Mouse (Mus musculus) neural tube, embryonic 11.5 days (tissue): ENCODE data around the gene Klhl8. TPM values are rescaled to one million over a fixed set of nuclear protein-coding genes. Genes with fewer than 3 reads are reported as not detected.

Experiments used
- ATAC-seq: fragments of 200-750 bp; cut with Nextera tagmentation; 2 replicates; pipeline ENCODE4 v1.8.0; 2017; ENCODE audit warnings: moderate number of reproducible peaks, mild to moderate bottlenecking, moderate TSS enrichment, moderate library complexity; ENCODE audit not compliant: insufficient read depth, low FRiP score, low TSS enrichment
- DNase-seq: peaks from one replicate; pipeline ENCODE4 v3.0.0-alpha.2; 2015; ENCODE audit warnings: low spot score
- H3K27ac ChIP-seq: fragments of 300-500 bp; sonication (generic); 2 replicates; pipeline ENCODE4 v1.5.1; 2014; ENCODE audit warnings: low read depth, mild to moderate bottlenecking, low read length
- H3K27me3 ChIP-seq: fragments of 300-500 bp; sonication (generic); 2 replicates; pipeline ENCODE4 v1.6.1; 2014; ENCODE audit warnings: mild to moderate bottlenecking, low read length, mixed read lengths; ENCODE audit not compliant: control insufficient read depth, insufficient read depth
- H3K36me3 ChIP-seq: fragments of 300-500 bp; sonication (generic); 2 replicates; pipeline ENCODE4 v1.6.1; 2014; ENCODE audit warnings: mild to moderate bottlenecking, low read length, moderate library complexity, mixed read lengths; ENCODE audit not compliant: control insufficient read depth, insufficient read depth
- H3K4me1 ChIP-seq: fragments of 300-500 bp; sonication (generic); 2 replicates; pipeline ENCODE4 v1.6.1; 2014; ENCODE audit warnings: low read length, mixed read lengths; ENCODE audit not compliant: control insufficient read depth, insufficient read depth
- H3K4me2 ChIP-seq: fragments of 300-500 bp; sonication (generic); 2 replicates; pipeline ENCODE4 v1.6.1; 2014; ENCODE audit warnings: low read depth, mild to moderate bottlenecking, moderate library complexity
- H3K4me3 ChIP-seq: fragments of 300-500 bp; sonication (generic); 2 replicates; pipeline ENCODE4 v1.5.1; 2014; ENCODE audit warnings: low read depth, low read length
- H3K9ac ChIP-seq: fragments of 300-500 bp; sonication (generic); 2 replicates; pipeline ENCODE4 v1.6.1; 2014; ENCODE audit warnings: mild to moderate bottlenecking, low read length
- H3K9me3 ChIP-seq: fragments of 300-500 bp; sonication (generic); 2 replicates; pipeline ENCODE4 v1.6.1; 2016; ENCODE audit warnings: low read length; ENCODE audit not compliant: control insufficient read depth
- WGBS: fragments of 180-500 bp; shearing (Covaris S2); extraction: QIAGEN DNeasy Blood & Tissue Kit; methylation state at CpG from one replicate; pipeline ENCODE4 v1.1.7; 2014; 5-methylcytosine and 5-hydroxymethylcytosine counted together
- polyA plus RNA-seq: library from polyadenylated mRNA; unstranded; fragments of >200 nt; fragmentation: Nextera tagmentation; extraction: Ambion mirVana; gene quantifications from 2 replicates; pipeline ENCODE4 v1.2.1, GENCODE M21; 2014

Klhl8 gene
- polyA plus RNA-seq, 1 experiment from 2014 or later, result 17.3 TPM

- Histone ChIP-seq H3K27ac (no peak overlapping the region), H3K4me3 (no peak overlapping the region), H3K4me2 (no peak overlapping the region), H3K27me3 (no peaks in the 10 kb centered on the region), H3K9ac (no peak overlapping the region), H3K4me1 (no peaks in the 10 kb centered on the region), H3K9me3 (no peaks in the 10 kb centered on the region), H3K36me3 (no peaks in the 10 kb centered on the region)
- WGBS, result 81% methylated on average over 4 of the region's 4 CpGs
- no peak for ATAC-seq
- no peak for DNase-seq
Observed at GRCm38 (mm10) chr5:103815249-103815617, 95.8 kb downstream of the Klhl8 start.

- Histone ChIP-seq H3K4me3 (no peak overlapping the region), H3K9me3 (no peaks in the 10 kb centered on the region), H3K4me1 (no peaks in the 10 kb centered on the region), H3K27ac (no peak overlapping the region), H3K9ac (no peak overlapping the region), H3K27me3 (no peaks in the 10 kb centered on the region), H3K4me2 (no peak overlapping the region), H3K36me3 (no peaks in the 10 kb centered on the region)
- 68% methylated on average over 16 of the region's 16 CpGs for WGBS
- DNase-seq (no peak), ATAC-seq (no peak)
Observed at GRCm38 (mm10) chr5:103814551-103815248, 96.4 kb downstream of the Klhl8 start.

GRCm38 (mm10) chr5:103813997-103814542, 97.0 kb downstream of the Klhl8 start:
- Histone ChIP-seq H3K4me1 (no peaks in the 10 kb centered on the region), H3K27ac (no peak overlapping the region), H3K27me3 (no peaks in the 10 kb centered on the region), H3K9me3 (no peaks in the 10 kb centered on the region), H3K4me2 (no peak overlapping the region), H3K9ac (no peak overlapping the region), H3K4me3 (no peak overlapping the region), H3K36me3 (no peaks in the 10 kb centered on the region)
- ATAC-seq, result no peak
- DNase-seq, result no peak
- 93% methylated on average over 12 of the region's 12 CpGs for WGBS

GRCm38 (mm10) chr5:103813291-103813690, 97.8 kb downstream of the Klhl8 start:
- Histone ChIP-seq H3K4me3 (no peak overlapping the region), H3K9ac (no peak overlapping the region), H3K36me3 (no peaks in the 10 kb centered on the region), H3K4me2 (no peak overlapping the region), H3K9me3 (no peaks in the 10 kb centered on the region), H3K27ac (no peak overlapping the region), H3K4me1 (no peaks in the 10 kb centered on the region), H3K27me3 (no peaks in the 10 kb centered on the region)
- WGBS, result 78% methylated on average over 5 of the region's 5 CpGs
- ATAC-seq, result no peak
- DNase-seq, result no peak

Other genes with a start within 250 kb of the Klhl8 start
- gene Aff1, start 218.9 kb downstream of the Klhl8 start, polyA plus RNA-seq, result 11.2 and 11.8 TPM in 2 replicates
- gene Hsd17b13, start 66.2 kb upstream of the Klhl8 start, polyA plus RNA-seq, result not detected in 2 replicates
- 0.99 and 1.5 TPM in 2 replicates for gene Hsd17b11, start 110.7 kb upstream of the Klhl8 start, polyA plus RNA-seq
- gene Nudt9, start 135.0 kb upstream of the Klhl8 start, polyA plus RNA-seq, result 76.3 and 78.2 TPM in 2 replicates
- not detected in 2 replicates for gene Gm17660, start 166.3 kb upstream of the Klhl8 start, polyA plus RNA-seq
- 68.9 and 73.1 TPM in 2 replicates for gene Sparcl1, start 202.5 kb upstream of the Klhl8 start, polyA plus RNA-seq